Mouse (Mus musculus) hindbrain, embryonic 16.5 days (tissue): ENCODE results near the gene Slc12a8. TPM values are rescaled to one million over a fixed set of nuclear protein-coding genes. Genes with fewer than 3 reads are reported as not detected.

Experiments
- ATAC-seq: fragments of 200-750 bp; cut with Nextera tagmentation; 2 replicates; pipeline ENCODE4 v1.8.0; 2017; ENCODE audit warnings: moderate TSS enrichment, moderate library complexity
- H3K27ac ChIP-seq: fragments of 300-500 bp; sonication (generic); 2 replicates; pipeline ENCODE4 v1.5.1; 2014; ENCODE audit warnings: low read depth, mild to moderate bottlenecking, control low read depth, low read length, moderate library complexity
- H3K27me3 ChIP-seq: fragments of 300-500 bp; sonication (generic); replicated peaks from 2 replicates; pipeline ENCODE4 v1.6.1; 2014; ENCODE audit warnings: low read length; ENCODE audit not compliant: control insufficient read depth, insufficient read depth
- H3K36me3 ChIP-seq: fragments of 300-500 bp; sonication (generic); 2 replicates; pipeline ENCODE4 v1.6.1; 2014; ENCODE audit warnings: mild to moderate bottlenecking, low read length, moderate library complexity, mixed read lengths; ENCODE audit not compliant: control insufficient read depth, insufficient read depth
- H3K4me1 ChIP-seq: fragments of 300-500 bp; sonication (generic); 2 replicates; pipeline ENCODE4 v1.6.1; 2014; ENCODE audit warnings: low read depth, low read length; ENCODE audit not compliant: control insufficient read depth, insufficient read depth
- H3K4me2 ChIP-seq: fragments of 300-500 bp; sonication (generic); 2 replicates; pipeline ENCODE4 v1.6.1; 2014; ENCODE audit warnings: mild to moderate bottlenecking, low read length, control low read depth, moderate library complexity
- H3K4me3 ChIP-seq: fragments of 300-500 bp; sonication (generic); 2 replicates; pipeline ENCODE4 v1.5.1; 2014; ENCODE audit warnings: mild to moderate bottlenecking, low read length, control low read depth, moderate library complexity
- H3K9ac ChIP-seq: fragments of 300-500 bp; sonication (generic); 2 replicates; pipeline ENCODE4 v1.6.1; 2014; ENCODE audit warnings: low read depth, mild to moderate bottlenecking, control low read depth, low read length, moderate library complexity
- H3K9me3 ChIP-seq: fragments of 300-500 bp; sonication (generic); 2 replicates; pipeline ENCODE4 v1.6.1; 2014; ENCODE audit warnings: mild to moderate bottlenecking, low read length, moderate library complexity; ENCODE audit not compliant: control insufficient read depth
- WGBS: fragments of 180-500 bp; shearing (Covaris S2); extraction: QIAGEN DNeasy Blood & Tissue Kit; methylation state at CpG from one replicate; pipeline ENCODE4 v1.1.7; 2014; 5-methylcytosine and 5-hydroxymethylcytosine counted together
- polyA plus RNA-seq: library from polyadenylated mRNA; unstranded; fragments of >200 nt; fragmentation: Nextera tagmentation; extraction: Ambion mirVana; gene quantifications from 2 replicates; pipeline ENCODE4 v1.2.1, GENCODE M21; 2015

Slc12a8 gene
- polyA plus RNA-seq, 1 experiment from 2014 or later, result 1.5 TPM

DNA sequence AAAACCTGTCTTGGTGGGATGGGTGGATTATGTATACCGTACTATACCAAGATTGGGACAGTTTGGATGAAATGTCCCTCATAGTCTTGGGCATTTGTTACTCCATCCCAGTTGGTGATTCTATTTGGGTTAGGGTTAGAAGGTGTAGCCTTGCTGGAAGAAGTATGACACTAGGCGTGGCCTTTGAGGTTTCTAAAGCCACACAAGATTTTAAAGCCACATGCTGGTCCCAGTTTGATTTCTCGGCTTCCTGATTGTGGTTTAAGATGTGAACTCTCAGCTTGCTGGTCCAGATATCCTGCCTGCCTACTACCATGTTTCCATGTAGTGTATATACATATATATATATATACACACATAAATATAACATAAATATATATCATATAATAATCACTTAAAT is 140.1 kb downstream of the Slc12a8 start:
- Histone ChIP-seq H3K9ac (no peak overlapping the region), H3K36me3 (no peaks in the 10 kb centered on the region), H3K9me3 (no peaks in the 10 kb centered on the region), H3K27ac (no peak overlapping the region), H3K4me3 (no peak overlapping the region), H3K27me3 (no peaks in the 10 kb centered on the region), H3K4me2 (no peak overlapping the region), H3K4me1 (no peaks in the 10 kb centered on the region)
- ATAC-seq, result no peak
- 87% methylated on average over 3 of the region's 3 CpGs for WGBS

DNA sequence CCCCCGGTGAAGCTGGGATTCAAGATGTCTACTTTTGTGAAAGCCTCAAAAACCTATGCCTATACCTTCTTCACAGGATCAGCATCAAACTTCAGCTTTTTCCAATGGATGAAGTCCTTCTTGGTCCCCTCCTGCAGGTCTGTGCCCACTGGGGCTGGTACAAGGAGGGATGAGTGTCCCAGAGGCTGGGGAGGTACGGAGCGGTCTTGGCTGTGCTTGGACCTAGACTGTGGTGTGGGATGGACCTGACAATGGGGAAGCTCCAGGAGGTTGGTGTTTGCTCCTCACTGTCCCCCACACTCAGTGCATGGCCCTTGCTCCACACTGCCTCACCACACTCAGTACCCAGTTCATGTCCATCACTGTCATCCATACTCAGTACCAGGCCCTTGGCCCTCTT is 141.0 kb downstream of the Slc12a8 start:
- Histone ChIP-seq H3K4me1 (no peaks in the 10 kb centered on the region), H3K27ac (no peak overlapping the region), H3K27me3 (no peaks in the 10 kb centered on the region), H3K4me2 (no peak overlapping the region), H3K4me3 (no peak overlapping the region), H3K36me3 (no peaks in the 10 kb centered on the region), H3K9ac (no peak overlapping the region), H3K9me3 (no peaks in the 10 kb centered on the region)
- 100% methylated on average over 3 of the region's 3 CpGs for WGBS
- ATAC-seq, result no peak

DNA sequence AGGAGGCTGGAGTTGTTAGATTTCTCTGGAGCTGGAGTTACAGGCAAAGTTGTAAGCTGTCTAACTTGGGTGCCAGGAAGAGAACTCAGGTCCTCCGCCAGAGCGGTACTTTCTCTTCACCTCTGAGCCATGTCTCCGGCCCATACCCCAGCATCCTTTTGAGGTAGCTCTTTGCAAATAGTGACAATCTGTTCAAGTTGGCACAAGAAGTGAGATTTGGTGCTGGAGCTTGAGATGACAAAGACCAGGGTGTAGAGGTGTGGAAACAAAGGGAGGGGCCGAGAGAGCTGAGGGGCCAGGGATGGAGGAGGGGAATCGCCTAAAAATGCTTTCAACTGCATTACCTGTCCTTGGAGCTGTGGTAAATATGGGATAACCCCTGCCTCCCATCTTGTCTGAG is 142.4 kb downstream of the Slc12a8 start:
- H3K27ac ChIP-seq, result no peak overlapping the region
- H3K36me3 ChIP-seq, result no peaks in the 10 kb centered on the region
- H3K4me3 ChIP-seq, result no peak overlapping the region
- 89% methylated on average over 5 of the region's 5 CpGs for WGBS
- no peak for ATAC-seq
- H3K9ac ChIP-seq, result no peak overlapping the region
- H3K4me1 ChIP-seq, result no peaks in the 10 kb centered on the region
- no peaks in the 10 kb centered on the region for H3K27me3 ChIP-seq
- H3K9me3 ChIP-seq, result no peaks in the 10 kb centered on the region
- no peak overlapping the region for H3K4me2 ChIP-seq

DNA sequence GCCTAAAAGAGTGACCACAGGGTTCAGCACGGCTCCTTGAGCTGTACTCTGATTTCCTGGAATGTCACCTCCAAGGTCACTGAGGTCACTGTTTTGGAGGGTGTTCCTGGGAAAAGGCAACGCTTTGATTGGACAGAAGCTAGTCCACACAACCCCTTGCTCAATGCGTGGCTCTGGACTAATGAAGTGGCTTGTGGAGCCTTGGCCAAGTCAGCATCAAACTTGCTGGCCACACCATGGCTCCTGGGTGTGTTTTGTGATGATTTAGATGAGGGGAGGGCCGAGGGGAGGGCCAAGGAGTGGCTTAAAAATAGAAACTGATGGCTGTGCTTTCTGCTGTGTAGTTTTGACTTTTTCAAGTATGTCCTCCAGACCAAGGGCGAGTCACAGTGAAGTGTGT is 143.0 kb downstream of the Slc12a8 start:
- ATAC-seq, result no peak
- Histone ChIP-seq H3K9ac (no peak overlapping the region), H3K27ac (no peak overlapping the region), H3K9me3 (no peaks in the 10 kb centered on the region), H3K36me3 (no peaks in the 10 kb centered on the region), H3K4me3 (no peak overlapping the region), H3K4me2 (no peak overlapping the region), H3K27me3 (no peaks in the 10 kb centered on the region), H3K4me1 (no peaks in the 10 kb centered on the region)
- whole genome bisulfite sequencing, result 73% methylated on average over 5 of the region's 5 CpGs

GRCm38 (mm10) chr16:33662841-33663240 is 145.7 kb downstream of the Slc12a8 start:
- H3K9ac ChIP-seq, result no peak overlapping the region
- WGBS, result 98% methylated on average over 10 of the region's 10 CpGs
- no peaks in the 10 kb centered on the region for H3K36me3 ChIP-seq
- no peak overlapping the region for H3K27ac ChIP-seq
- no peaks in the 10 kb centered on the region for H3K27me3 ChIP-seq
- H3K4me1 ChIP-seq, result no peaks in the 10 kb centered on the region
- H3K4me3 ChIP-seq, result no peak overlapping the region
- H3K4me2 ChIP-seq, result no peak overlapping the region
- no peak for ATAC-seq
- H3K9me3 ChIP-seq, result no peaks in the 10 kb centered on the region

DNA sequence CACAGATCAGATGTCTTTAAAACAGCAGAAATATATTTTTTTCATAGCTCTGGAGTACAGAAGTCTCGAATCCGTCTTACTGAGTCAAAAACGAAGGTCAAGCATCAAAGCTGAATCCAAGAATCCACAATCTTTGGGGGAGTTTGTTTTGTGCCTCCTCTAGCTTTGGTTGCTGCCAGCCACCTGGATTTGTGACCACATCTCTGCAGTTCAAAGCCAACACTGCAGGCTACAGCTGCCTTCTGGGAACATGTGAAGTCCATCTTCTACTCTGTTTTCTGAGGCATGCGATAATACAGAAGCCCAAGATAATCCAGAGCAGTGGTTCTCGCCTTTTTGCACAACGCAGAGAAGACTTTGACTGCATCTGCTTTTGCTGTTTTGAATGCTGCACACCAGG is 149.1 kb downstream of the Slc12a8 start:
- Histone ChIP-seq H3K4me2 (no peak overlapping the region), H3K4me1 (peaks cover 2% of the 10 kb centered on the region; the same call in 1 of the 2 replicates), H3K36me3 (no peaks in the 10 kb centered on the region), H3K27ac (no peak overlapping the region), H3K9me3 (no peaks in the 10 kb centered on the region), H3K9ac (no peak overlapping the region), H3K4me3 (no peak overlapping the region), H3K27me3 (no peaks in the 10 kb centered on the region)
- ATAC-seq, result no peak
- 89% methylated on average over 6 of the region's 6 CpGs for WGBS

- Histone ChIP-seq H3K4me1 (peaks cover 2% of the 10 kb centered on the region; the same call in 1 of the 2 replicates), H3K36me3 (no peaks in the 10 kb centered on the region), H3K4me3 (no peak overlapping the region), H3K27me3 (no peaks in the 10 kb centered on the region), H3K4me2 (no peak overlapping the region), H3K9me3 (no peaks in the 10 kb centered on the region), H3K27ac (no peak overlapping the region), H3K9ac (no peak overlapping the region)
- WGBS, result 88% methylated on average over 4 of the region's 4 CpGs
- no peak for ATAC-seq
Observed at GRCm38 (mm10) chr16:33666985-33667538, 149.9 kb downstream of the Slc12a8 start.

DNA sequence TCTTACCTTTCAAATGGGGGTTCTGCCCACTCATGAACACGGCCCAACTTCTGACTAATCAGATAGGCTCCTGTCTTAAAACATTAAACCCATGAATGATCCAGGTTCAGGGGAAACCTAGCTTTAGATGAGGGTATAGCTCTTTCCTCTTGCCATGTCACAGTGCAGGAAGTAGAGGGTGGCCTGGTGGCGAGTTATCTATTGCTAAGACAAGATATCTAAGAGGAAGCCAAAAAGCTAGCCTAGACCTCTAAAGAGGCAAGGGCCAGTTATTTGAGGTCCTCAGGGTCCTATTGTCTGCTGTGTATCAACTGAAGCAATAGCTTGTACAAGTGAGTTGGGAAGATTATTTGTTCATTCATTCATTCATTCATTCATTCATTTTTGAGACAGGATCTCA is 151.3 kb downstream of the Slc12a8 start:
- H3K4me1 ChIP-seq, result peaks cover 2% of the 10 kb centered on the region; the same call in 1 of the 2 replicates
- H3K4me3 ChIP-seq, result no peak overlapping the region
- ATAC-seq, result no peak
- no peaks in the 10 kb centered on the region for H3K36me3 ChIP-seq
- no peaks in the 10 kb centered on the region for H3K9me3 ChIP-seq
- no peak overlapping the region for H3K4me2 ChIP-seq
- 95% methylated on average over 2 of the region's 2 CpGs for WGBS
- H3K27ac ChIP-seq, result no peak overlapping the region
- H3K9ac ChIP-seq, result no peak overlapping the region
- no peaks in the 10 kb centered on the region for H3K27me3 ChIP-seq

GRCm38 (mm10) chr16:33669072-33669471 is 151.9 kb downstream of the Slc12a8 start:
- H3K36me3 ChIP-seq, result no peaks in the 10 kb centered on the region
- no peak overlapping the region for H3K4me3 ChIP-seq
- H3K4me1 ChIP-seq, result peaks cover 2% of the 10 kb centered on the region; the same call in 1 of the 2 replicates
- no peak overlapping the region for H3K9ac ChIP-seq
- no peaks in the 10 kb centered on the region for H3K9me3 ChIP-seq
- no peak for ATAC-seq
- H3K4me2 ChIP-seq, result no peak overlapping the region
- no peak overlapping the region for H3K27ac ChIP-seq
- H3K27me3 ChIP-seq, result no peaks in the 10 kb centered on the region
- WGBS, result 85% methylated on average over 1 of the region's 1 CpGs

DNA sequence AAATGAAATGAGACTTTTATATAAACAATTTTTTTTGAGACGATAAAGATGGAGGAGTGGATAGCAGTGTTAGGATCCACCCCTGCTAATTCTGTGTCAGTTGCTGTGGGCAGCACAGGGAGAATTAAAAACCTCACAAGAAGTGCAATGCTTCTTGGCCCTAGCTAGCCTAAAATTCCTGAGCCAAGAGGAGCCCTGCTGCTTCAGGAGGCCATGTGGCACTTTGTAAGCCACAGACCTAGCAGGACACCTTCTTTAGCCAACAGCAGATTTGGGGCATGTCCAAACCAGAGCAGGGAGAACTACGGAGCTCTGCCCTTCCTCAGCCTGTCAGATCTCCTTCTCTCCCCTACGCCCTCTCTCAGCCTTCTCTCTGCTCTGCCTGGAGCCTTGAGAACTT is 153.2 kb downstream of the Slc12a8 start:
- H3K9me3 ChIP-seq, result no peaks in the 10 kb centered on the region
- no peak overlapping the region for H3K4me3 ChIP-seq
- 0 out of 2 replicates have a peak, but pooled peaks have one; percentile 45 for ATAC-seq
- peak overlapping the region; percentile 52 for H3K27ac ChIP-seq
- H3K36me3 ChIP-seq, result no peaks in the 10 kb centered on the region
- peaks cover 2% of the 10 kb centered on the region; the same call in 1 of the 2 replicates for H3K4me1 ChIP-seq
- no peaks in the 10 kb centered on the region for H3K27me3 ChIP-seq
- H3K4me2 ChIP-seq, result no peak overlapping the region
- 66% methylated on average over 3 of the region's 3 CpGs for WGBS
- H3K9ac ChIP-seq, result no peak overlapping the region
